Mouse (Mus musculus) left cerebral cortex, adult 6 months (tissue): ENCODE measurements around the gene Adamts5. TPM values are rescaled to one million over a fixed set of nuclear protein-coding genes. Genes with fewer than 3 reads are reported as not detected.

Experiments
- long read RNA-seq, 2 experiments: library from polyadenylated mRNA; unstranded; transcript quantifications; one replicate each; pipeline ENCODE4 v2.0.0; 2019 to 2020
- polyA plus RNA-seq: library from polyadenylated mRNA; unstranded; fragments of <200 nt; fragmentation: Nextera tagmentation; gene quantifications from 2 replicates; pipeline ENCODE4 v1.2.3, GENCODE M21; 2021

The Adamts5 gene
- 0.24 and 0.39 TPM in 2 replicates for polyA plus RNA-seq
- long read RNA-seq, experiment 1, full-length matches to known transcripts = 9 of 13 reads
- long read RNA-seq, experiment 1, partial matches to known transcripts = 1 of 13 reads
- long read RNA-seq, experiment 1, other reads (novel, unspliced or antisense) = 3 of 13 reads
- long read RNA-seq, experiment 2, partial matches to known transcripts = 1 of 3 reads
- long read RNA-seq, experiment 2, other reads (novel, unspliced or antisense) = 2 of 3 reads

GRCm38 (mm10) chr16:85901581-85901910, at the start of gene Adamts5:
Gene Adamts5 (minus strand): TSS chr16:85901828.

Other genes starting within 250 kb of the Adamts5 start
- gene Adamts1, start 98.7 kb downstream of the Adamts5 start, polyA plus RNA-seq = 4.9 and 5.5 TPM in 2 replicates